Comparison of ENCODE assay signal across 22 mouse cellular contexts in genomic region chr4:117362085-117362484, GRCm38 (mm10).
DNase-seq lines count a peak whose midpoint lies in the region; ATAC-seq and TF ChIP-seq lines count a peak whose summit lies in the region.
"Had no signal": no experiment of that assay in that cellular context is flagged by ENCODE, and none has a peak within 500 bp of the region (broad histone marks: within the 10 kb centered on the region; RNA-seq: fewer than 3 reads in every experiment).

No protein-coding gene starts in this region.

- H3K4me3 ChIP-seq in forebrain, embryonic 12.5 days (replicated peaks), result no peak overlapping the region
- no peak overlapping the region; the same call in 1 of the 2 replicates for H3K4me3 ChIP-seq in forebrain, embryonic 10.5 days
- peak overlapping the region; percentile 19; the same call in 1 of the 2 replicates for H3K4me3 ChIP-seq in midbrain, embryonic 10.5 days
- no peak overlapping the region for H3K4me3 ChIP-seq in midbrain, embryonic 15.5 days
- peak overlapping the region; percentile 33 for H3K4me3 ChIP-seq in E14TG2a.4 (replicated peaks; ENCODE audit: low read length)
- H3K4me3 ChIP-seq in ES-E14 (ENCODE audit: insufficient read depth in 1 of 2, low read depth in 1 of 2, low read length in 2 of 2, poor library complexity in 1 of 2, severe bottlenecking in 1 of 2), result 0 out of 4 replicates have a peak overlapping the region, but pooled peaks of 1 of the 2 experiments have one; percentile 20
- H3K4me3 ChIP-seq: embryonic facial prominence, embryonic 15.5 days; erythroblast, embryonic 14.5 days; gastrocnemius, adult 2 months; hindbrain, embryonic 13.5 days; intestine, embryonic 15.5 days had no signal

- H3K27ac ChIP-seq in forebrain, embryonic 12.5 days, result no peak overlapping the region
- H3K27ac ChIP-seq in forebrain, embryonic 10.5 days, result no peak overlapping the region
- peak overlapping the region; percentile 55 for H3K27ac ChIP-seq in midbrain, embryonic 10.5 days (replicated peaks)
- no peak overlapping the region for H3K27ac ChIP-seq in midbrain, embryonic 15.5 days
- peak overlapping the region; percentile 84; the same call in 1 of the 2 replicates for H3K27ac ChIP-seq in ES-E14 (ENCODE audit: insufficient read depth, low read depth, low read length, poor library complexity, severe bottlenecking)
- H3K27ac ChIP-seq: embryonic facial prominence, embryonic 15.5 days; gastrocnemius, adult 2 months; hindbrain, embryonic 13.5 days; intestine, embryonic 15.5 days had no signal

- DNase-seq in forebrain, embryonic 10.5 days (ENCODE audit: extremely low spot score, low spot score), result no peak
- no peak for DNase-seq in midbrain, embryonic 10.5 days (ENCODE audit: low spot score)
- no peak for DNase-seq in ES-E14 (ENCODE audit: low read depth, low spot score)
- DNase-seq in gastrocnemius, postnatal 14 days, result no peak
- DNase-seq: adrenal gland, postnatal 14 days; cerebellum, adult 11-12 months; cerebellum, adult 9-10 months; cerebellum, postnatal 36 days; gastrocnemius, adult 2 months; gastrocnemius, postnatal 36 days; heart, adult 11 months; heart, postnatal 10 days; heart, postnatal 4 days; kidney, adult 18-20 months had no signal

- H3K9ac ChIP-seq in forebrain, embryonic 12.5 days, result no peak overlapping the region
- H3K9ac ChIP-seq in midbrain, embryonic 15.5 days, result no peak overlapping the region
- no peak overlapping the region for H3K9ac ChIP-seq in ES-E14 (ENCODE audit: insufficient read depth, low read depth, low read length, poor library complexity, severe bottlenecking)
- H3K9ac ChIP-seq: embryonic facial prominence, embryonic 15.5 days; hindbrain, embryonic 13.5 days; intestine, embryonic 15.5 days had no signal

- TF ChIP-seq CTCF in E14TG2a.4 (conservative IDR thresholded peaks at IDR 0.05; ENCODE audit: low read length), result no peak

- 0% methylated on average over 5 of the region's 5 CpGs for WGBS in forebrain, embryonic 12.5 days
- 12% methylated on average over 5 of the region's 5 CpGs for WGBS in forebrain, embryonic 10.5 days
- 10% methylated on average over 5 of the region's 5 CpGs for WGBS in midbrain, embryonic 10.5 days
- 7% methylated on average over 5 of the region's 5 CpGs for WGBS in midbrain, embryonic 15.5 days

- peaks cover 32% of the 10 kb centered on the region for H3K4me1 ChIP-seq in forebrain, embryonic 12.5 days
- peaks cover 21% of the 10 kb centered on the region for H3K4me1 ChIP-seq in forebrain, embryonic 10.5 days
- peaks cover 51% of the 10 kb centered on the region for H3K4me1 ChIP-seq in midbrain, embryonic 10.5 days
- H3K4me1 ChIP-seq in midbrain, embryonic 15.5 days, result peaks cover 24% of the 10 kb centered on the region
- peaks cover 98% of the 10 kb centered on the region for H3K4me1 ChIP-seq in E14TG2a.4 (replicated peaks; ENCODE audit: low read depth, low read length)
- H3K4me1 ChIP-seq in ES-E14 (ENCODE audit: control insufficient read depth in 2 of 2, insufficient read depth in 2 of 2, low read length in 2 of 2, poor library complexity in 1 of 2), result peaks cover 25 to 48% of the 10 kb centered on the region in 2 experiments
- H3K4me1 ChIP-seq: embryonic facial prominence, embryonic 15.5 days had no signal

- no peaks in the 10 kb centered on the region for H3K9me3 ChIP-seq in forebrain, embryonic 12.5 days
- H3K9me3 ChIP-seq in forebrain, embryonic 10.5 days, result no peaks in the 10 kb centered on the region
- H3K9me3 ChIP-seq in midbrain, embryonic 10.5 days (replicated peaks), result no peaks in the 10 kb centered on the region
- no peaks in the 10 kb centered on the region for H3K9me3 ChIP-seq in midbrain, embryonic 15.5 days
- H3K9me3 ChIP-seq in E14TG2a.4 (ENCODE audit: low read length) (peaks cover 4% of the 10 kb centered on the region; the same call in 1 of the 2 replicates), ES-E14 (ENCODE audit: control insufficient read depth, insufficient read depth, low read depth, low read length) (no peaks in the 10 kb centered on the region)
- H3K9me3 ChIP-seq: embryonic facial prominence, embryonic 15.5 days; hindbrain, embryonic 13.5 days; intestine, embryonic 15.5 days had no signal

- no peaks in the 10 kb centered on the region for H3K36me3 ChIP-seq in forebrain, embryonic 12.5 days (replicated peaks)
- no peaks in the 10 kb centered on the region for H3K36me3 ChIP-seq in forebrain, embryonic 10.5 days (replicated peaks)
- H3K36me3 ChIP-seq in midbrain, embryonic 10.5 days, result no peaks in the 10 kb centered on the region
- no peaks in the 10 kb centered on the region for H3K36me3 ChIP-seq in midbrain, embryonic 15.5 days (replicated peaks)
- H3K36me3 ChIP-seq in E14TG2a.4 (ENCODE audit: insufficient read depth, low read length) (no peaks in the 10 kb centered on the region), ES-E14 (ENCODE audit: control insufficient read depth, insufficient read depth, low read length, poor library complexity, severe bottlenecking) (no peaks in the 10 kb centered on the region)
- H3K36me3 ChIP-seq: embryonic facial prominence, embryonic 15.5 days; hindbrain, embryonic 13.5 days; intestine, embryonic 15.5 days had no signal

- peaks cover 62% of the 10 kb centered on the region for H3K27me3 ChIP-seq in forebrain, embryonic 12.5 days
- peaks cover 99% of the 10 kb centered on the region for H3K27me3 ChIP-seq in forebrain, embryonic 10.5 days (ENCODE audit: poor library complexity, severe bottlenecking)
- H3K27me3 ChIP-seq in midbrain, embryonic 10.5 days (ENCODE audit: low read depth, poor library complexity, severe bottlenecking), result peaks cover 100% of the 10 kb centered on the region
- peaks cover 71% of the 10 kb centered on the region for H3K27me3 ChIP-seq in midbrain, embryonic 15.5 days (replicated peaks)
- no peaks in the 10 kb centered on the region for H3K27me3 ChIP-seq in E14TG2a.4 (ENCODE audit: insufficient read depth, low read length)
- H3K27me3 ChIP-seq: embryonic facial prominence, embryonic 15.5 days; intestine, embryonic 15.5 days had no signal

- peak overlapping the region; percentile 11; the same call in 1 of the 2 replicates for H3K4me2 ChIP-seq in forebrain, embryonic 12.5 days
- no peak overlapping the region for H3K4me2 ChIP-seq in midbrain, embryonic 15.5 days
- H3K4me2 ChIP-seq: embryonic facial prominence, embryonic 15.5 days; hindbrain, embryonic 13.5 days; intestine, embryonic 15.5 days had no signal

- intact Hi-C loops in gastrocnemius, postnatal 14 days (cut with DNase I; ENCODE audit: low total_unique reads), result no loop called here

- in situ Hi-C loops in ES-E14 (cut with MboI; ENCODE audit: low sequenced_read_pairs in 2 of 2, unreplicated experiment in 2 of 2), result no loop called here

- ATAC-seq in forebrain, embryonic 12.5 days (ENCODE audit: low FRiP score), result 0 out of 2 replicates have a peak, but pooled peaks have one; percentile 21
- ATAC-seq in midbrain, embryonic 15.5 days (replicated peaks), result no peak
- ATAC-seq: activated CD4-positive, CD25-positive, alpha-beta regulatory T cell, adult 4 months had no signal

TF ChIP-seq in ES-E14, 5 proteins besides CTCF, POLR2A, EP300 and RAD21:
- TF ChIP-seq HCFC1 (IDR thresholded peaks at IDR 0.05; ENCODE audit: borderline replicate concordance, insufficient read depth, low read length) (no peak), ZC3H11A (IDR thresholded peaks at IDR 0.05; ENCODE audit: borderline replicate concordance, low read depth, low read length) (no peak), CHD2 (IDR thresholded peaks at IDR 0.05; ENCODE audit: low read depth, low read length) (no peak), ZNF384 (IDR thresholded peaks at IDR 0.05; ENCODE audit: low read depth, low read length) (no peak), MAFK (IDR thresholded peaks at IDR 0.05; ENCODE audit: insufficient read depth, low read depth, low read length) (no peak)
TF ChIP-seq in ES-E14: peak in this region for 0.

Comparison
In these comparisons a context has a peak if more than half of its experiments do, and no peak if none do; other contexts are left out.
1. H3K27ac ChIP-seq: peak in midbrain, embryonic 10.5 days (single experiment) and ES-E14 (single experiment); none in forebrain, embryonic 12.5 days (single experiment), forebrain, embryonic 10.5 days (single experiment) and midbrain, embryonic 15.5 days (single experiment).
2. H3K4me3 ChIP-seq: peak in midbrain, embryonic 10.5 days (single experiment) and E14TG2a.4 (single experiment); none in forebrain, embryonic 12.5 days (single experiment), forebrain, embryonic 10.5 days (single experiment) and midbrain, embryonic 15.5 days (single experiment).